Mouse (Mus musculus) liver, postnatal 0 days (tissue): ENCODE data around the gene R3hdm4. TPM values are rescaled to one million over a fixed set of nuclear protein-coding genes. Genes with fewer than 3 reads are reported as not detected.

Source experiments
- ATAC-seq: fragments of 200-750 bp; cut with Nextera tagmentation; 2 replicates; pipeline ENCODE4 v1.8.0; 2017; ENCODE audit warnings: mild to moderate bottlenecking, moderate library complexity
- DNase-seq: peaks from one replicate; pipeline ENCODE4 v3.0.0-alpha.2; 2016
- H3K27ac ChIP-seq: fragments of 300-500 bp; sonication (generic); 2 replicates; pipeline ENCODE4 v1.5.1; 2014; ENCODE audit warnings: antibody characterized with exemption, moderate library complexity, mild to moderate bottlenecking, low read depth
- H3K27me3 ChIP-seq: fragments of 300-500 bp; sonication (generic); 2 replicates; pipeline ENCODE4 v1.6.1; 2014; ENCODE audit warnings: low read length, control low read depth, mixed read lengths; ENCODE audit not compliant: insufficient read depth
- H3K36me3 ChIP-seq: fragments of 300-500 bp; sonication (generic); replicated peaks from 2 replicates; pipeline ENCODE4 v1.6.1; 2014; ENCODE audit warnings: mild to moderate bottlenecking, control low read depth, low read length, moderate library complexity, mixed read lengths; ENCODE audit not compliant: insufficient read depth
- H3K4me1 ChIP-seq: fragments of 300-500 bp; sonication (generic); 2 replicates; pipeline ENCODE4 v1.6.1; 2014; ENCODE audit warnings: antibody characterized with exemption, mild to moderate bottlenecking, control low read depth; ENCODE audit not compliant: insufficient read depth
- H3K4me2 ChIP-seq: fragments of 300-500 bp; sonication (generic); 2 replicates; pipeline ENCODE4 v1.6.1; 2014; ENCODE audit warnings: low read depth, mild to moderate bottlenecking, low read length, moderate library complexity, mixed read lengths
- H3K4me3 ChIP-seq: fragments of 300-500 bp; sonication (generic); 2 replicates; pipeline ENCODE4 v1.5.1; 2014; ENCODE audit warnings: low read depth, low read length
- H3K9ac ChIP-seq: fragments of 300-500 bp; sonication (generic); replicated peaks from 2 replicates; pipeline ENCODE4 v1.6.1; 2014; ENCODE audit warnings: mild to moderate bottlenecking, moderate library complexity
- H3K9me3 ChIP-seq: fragments of 300-500 bp; sonication (generic); 2 replicates; pipeline ENCODE4 v1.6.1; 2016; ENCODE audit warnings: mild to moderate bottlenecking, control low read depth, low read length, mixed read lengths
- CTCF ChIP-seq: sonication (generic); IDR thresholded peaks from 2 replicates; pipeline ENCODE4 v1.5.1; 2016; ENCODE audit warnings: antibody characterized with exemption, low read depth
- EP300 ChIP-seq: IDR thresholded peaks from 2 replicates; pipeline ENCODE4 v1.6.1; 2016; ENCODE audit warnings: antibody characterized with exemption, low read depth, mild to moderate bottlenecking
- WGBS: fragments of 180-500 bp; shearing (Covaris S2); extraction: QIAGEN DNeasy Blood & Tissue Kit; methylation state at CpG from one replicate; pipeline ENCODE4 v1.1.7; 2014; ENCODE audit not compliant: insufficient replicate concordance; 5-methylcytosine and 5-hydroxymethylcytosine counted together
- polyA plus RNA-seq: library from polyadenylated mRNA; unstranded; fragments of >200 nt; fragmentation: Nextera tagmentation; extraction: Ambion mirVana; gene quantifications from 2 replicates; pipeline ENCODE4 v1.2.1, GENCODE M21; 2015

R3hdm4 gene
- polyA plus RNA-seq, 1 experiment from 2014 or later = 51.7 TPM

DNA sequence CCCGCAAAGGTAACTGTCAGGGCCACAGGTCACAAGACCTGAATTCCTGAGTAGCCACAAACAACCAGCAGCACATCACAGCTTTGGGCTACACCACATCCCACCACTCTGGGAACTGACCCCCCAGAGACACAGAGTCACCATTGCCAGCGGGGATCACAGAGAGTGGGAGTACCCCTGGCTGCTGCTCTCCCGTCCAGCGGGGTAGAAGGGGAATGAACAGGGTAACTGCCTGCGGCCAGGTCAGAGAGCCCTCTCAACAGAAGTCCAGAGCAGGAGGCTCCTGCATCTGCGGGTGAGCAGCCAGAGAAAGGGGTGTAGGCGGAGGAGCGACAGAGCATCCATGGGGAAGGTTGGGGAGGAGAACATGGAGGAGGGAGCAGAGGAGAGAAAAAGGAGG, 4.9 kb downstream of the R3hdm4 start:
- DNase-seq = no peak
- WGBS = 11% methylated on average over 8 of the region's 8 CpGs
- no peak for TF ChIP-seq EP300
- no peak for TF ChIP-seq CTCF
- Histone ChIP-seq H3K36me3 (peaks cover 4% of the 10 kb centered on the region; the same call in 1 of the 2 replicates), H3K9ac (peak overlapping the region; percentile 93), H3K4me3 (peak overlapping the region; percentile 77), H3K27ac (peak overlapping the region; percentile 85), H3K27me3 (peaks cover 37% of the 10 kb centered on the region), H3K4me2 (peak overlapping the region; percentile 98), H3K4me1 (peaks cover 55% of the 10 kb centered on the region), H3K9me3 (no peaks in the 10 kb centered on the region)
- ATAC-seq = no peak

DNA sequence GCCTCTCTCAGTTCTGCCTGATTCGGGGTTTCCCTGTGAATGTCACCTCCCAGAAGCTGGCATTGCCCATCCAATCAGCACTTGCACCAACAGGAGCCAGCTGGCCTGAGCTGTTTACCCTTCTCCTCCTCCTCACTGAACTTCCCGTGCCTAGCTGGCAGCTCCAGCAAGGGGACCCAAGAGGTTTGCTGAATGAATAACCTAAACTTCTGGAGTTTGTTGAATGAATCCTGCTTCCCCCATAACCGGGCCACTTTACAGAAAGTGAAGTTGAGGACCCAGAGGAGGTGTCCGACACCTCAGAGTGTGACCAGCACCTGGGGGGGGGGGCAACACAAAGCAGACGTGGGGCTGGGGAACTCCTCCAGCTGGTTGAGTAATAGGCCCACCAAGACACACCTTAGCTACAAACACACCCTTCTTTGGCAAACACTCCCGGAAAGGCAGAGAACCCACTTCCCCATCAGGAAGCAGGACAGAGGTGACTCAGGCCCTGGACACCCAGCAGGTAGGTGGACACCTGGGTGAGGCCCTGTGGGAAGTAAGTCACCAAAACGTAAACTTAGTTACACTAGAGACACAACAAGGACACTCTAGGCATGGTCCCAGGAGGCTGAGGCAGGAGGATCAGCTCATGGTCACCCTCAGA, 5.9 kb downstream of the R3hdm4 start:
- Histone ChIP-seq H3K9ac (peak overlapping the region; percentile 19; the same call in 1 of the 2 replicates), H3K27me3 (peaks cover 27% of the 10 kb centered on the region), H3K27ac (peak overlapping the region; percentile 78), H3K4me1 (peaks cover 48% of the 10 kb centered on the region), H3K4me2 (peak overlapping the region; percentile 98), H3K36me3 (peaks cover 12% of the 10 kb centered on the region), H3K4me3 (peak overlapping the region; percentile 77), H3K9me3 (no peaks in the 10 kb centered on the region)
- TF ChIP-seq CTCF = no peak
- TF ChIP-seq EP300 = no peak
- peak; percentile 14 for ATAC-seq
- no peak for DNase-seq
- WGBS = 33% methylated on average over 7 of the region's 7 CpGs

DNA sequence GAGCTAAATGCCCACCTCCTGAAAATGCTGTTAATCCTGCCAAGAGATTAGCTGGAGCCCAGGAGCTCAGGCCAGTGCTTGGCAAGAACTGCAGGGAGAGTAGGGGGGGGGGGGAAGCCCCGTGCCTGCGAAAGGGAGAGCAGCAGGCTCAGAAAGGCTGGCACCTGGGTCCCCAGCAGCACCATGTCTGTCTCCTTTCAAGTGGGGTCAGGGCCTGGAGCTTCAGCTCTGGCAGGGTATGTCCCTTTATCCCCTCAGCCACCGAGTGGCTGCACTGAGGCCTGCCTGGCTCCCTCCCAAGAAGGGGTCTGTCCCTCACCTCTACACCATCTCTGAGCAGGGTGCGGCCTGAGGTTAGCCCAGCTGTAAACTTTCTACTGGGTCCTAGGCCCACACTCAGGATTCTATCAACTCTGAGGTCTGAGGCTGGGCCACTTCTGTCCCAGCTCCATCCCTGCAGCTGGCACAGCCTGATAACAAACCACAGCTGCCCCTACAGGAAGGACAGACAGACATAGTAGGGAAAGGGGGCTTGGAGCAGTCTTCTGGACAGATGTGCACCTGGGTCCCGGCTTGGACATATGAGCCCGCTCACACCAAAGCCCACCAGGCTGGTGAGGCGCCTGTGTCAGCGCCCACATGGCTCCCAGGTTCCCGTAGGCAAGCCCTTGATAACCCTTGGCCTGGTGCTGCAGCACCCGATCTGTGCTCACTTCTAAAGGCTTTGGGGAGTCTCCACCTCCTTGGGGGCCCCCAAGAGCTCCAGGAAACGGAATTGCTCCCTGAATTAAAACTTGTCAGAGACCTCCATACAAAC, 6.7 kb downstream of the R3hdm4 start:
- Histone ChIP-seq H3K9me3 (no peaks in the 10 kb centered on the region), H3K9ac (peak overlapping the region; percentile 19), H3K4me2 (peak overlapping the region; percentile 98), H3K27ac (peak overlapping the region; percentile 78), H3K4me1 (peaks cover 53% of the 10 kb centered on the region), H3K36me3 (peaks cover 12% of the 10 kb centered on the region), H3K4me3 (peak overlapping the region; percentile 77), H3K27me3 (peaks cover 20% of the 10 kb centered on the region)
- peak; percentile 68 for TF ChIP-seq EP300
- TF ChIP-seq CTCF = no peak
- ATAC-seq (peak; percentile 71), DNase-seq (no peak)
- 45% methylated on average over 11 of the region's 11 CpGs for WGBS

DNA sequence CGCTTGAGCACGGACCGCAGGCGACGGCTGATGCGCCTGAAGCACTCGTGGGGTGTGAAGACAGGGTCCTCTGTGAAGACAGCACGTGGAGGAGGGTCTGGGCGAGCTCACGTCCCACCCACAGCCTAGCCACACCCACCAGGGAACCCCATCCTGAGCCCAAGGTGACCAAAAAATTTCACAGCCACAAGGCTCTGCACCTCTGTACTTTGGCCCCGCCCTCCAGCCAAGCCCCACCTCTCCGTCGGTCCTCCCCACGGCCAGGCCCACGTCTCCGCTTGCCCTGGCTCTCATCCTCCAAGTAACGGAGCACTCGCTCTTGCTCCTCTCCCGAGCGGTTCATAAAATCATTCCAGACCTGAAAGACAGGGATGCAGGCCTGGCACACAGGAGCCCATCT, 8.6 kb downstream of the R3hdm4 start:
- 77% methylated on average over 20 of the region's 20 CpGs for WGBS
- no peak for ATAC-seq
- Histone ChIP-seq H3K9me3 (no peaks in the 10 kb centered on the region), H3K4me3 (no peak overlapping the region), H3K4me2 (no peak overlapping the region), H3K36me3 (peaks cover 12% of the 10 kb centered on the region), H3K4me1 (peaks cover 52% of the 10 kb centered on the region), H3K9ac (no peak overlapping the region), H3K27me3 (peaks cover under 1% of the 10 kb centered on the region; the same call in 1 of the 2 replicates), H3K27ac (no peak overlapping the region)
- DNase-seq = no peak
- no peak for TF ChIP-seq EP300
- TF ChIP-seq CTCF = no peak

DNA sequence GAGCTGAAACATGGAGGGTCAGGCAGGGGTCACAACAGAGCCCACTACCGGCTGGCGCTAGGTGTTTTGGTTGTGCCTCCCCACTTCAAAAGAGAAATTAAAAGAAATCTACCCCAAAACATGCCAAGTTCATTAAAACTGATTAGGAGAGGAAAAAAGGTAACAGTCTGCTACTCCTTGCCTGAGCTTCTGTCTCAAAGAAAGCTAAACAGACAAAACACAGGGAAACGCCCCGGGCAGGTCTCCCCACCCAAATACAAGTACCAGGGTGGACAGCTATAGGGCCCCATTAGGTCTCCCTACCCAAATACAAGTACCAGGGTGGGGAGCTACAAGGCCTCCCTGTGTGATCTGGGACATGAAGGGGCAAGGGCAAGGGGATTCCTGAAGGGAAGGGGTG, 10.5 kb downstream of the R3hdm4 start, which contains the start of gene Gm26602:
Gene Gm26602, plus strand, starts transcription at position 301 of the 400 bp plus-strand sequence.
- DNase-seq = no peak
- peaks cover 19% of the 10 kb centered on the region for H3K36me3 ChIP-seq
- H3K4me3 ChIP-seq = no peak within 1 kb of the TSS
- peaks cover 38% of the 10 kb centered on the region for H3K4me1 ChIP-seq
- H3K27ac ChIP-seq = peak within 1 kb of the TSS; percentile 97; the same call in 1 of the 2 replicates
- 96% methylated on average over 4 of the region's 4 CpGs for WGBS
- no peaks in the 10 kb centered on the region for H3K27me3 ChIP-seq
- no peak within 1 kb of the TSS for H3K4me2 ChIP-seq
- H3K9ac ChIP-seq = no peak within 1 kb of the TSS
- TF ChIP-seq EP300 (no peak), CTCF (no peak)
- H3K9me3 ChIP-seq = no peaks in the 10 kb centered on the region
- no peak for ATAC-seq
